Mouse (Mus musculus) kidney, postnatal 10 days (tissue): ENCODE measurements at regions not wholly inside any gene's neighbourhood (a gene's known extent, or its start where the extent isn't known, plus 50 kb on each side); places are given as distances from the start of the nearest gene placed in this dataset.

ENCODE experiments used
- DNase-seq: peaks from one replicate; pipeline ENCODE4 v3.0.0; 2021; ENCODE audit warnings: mixed read lengths

DNA sequence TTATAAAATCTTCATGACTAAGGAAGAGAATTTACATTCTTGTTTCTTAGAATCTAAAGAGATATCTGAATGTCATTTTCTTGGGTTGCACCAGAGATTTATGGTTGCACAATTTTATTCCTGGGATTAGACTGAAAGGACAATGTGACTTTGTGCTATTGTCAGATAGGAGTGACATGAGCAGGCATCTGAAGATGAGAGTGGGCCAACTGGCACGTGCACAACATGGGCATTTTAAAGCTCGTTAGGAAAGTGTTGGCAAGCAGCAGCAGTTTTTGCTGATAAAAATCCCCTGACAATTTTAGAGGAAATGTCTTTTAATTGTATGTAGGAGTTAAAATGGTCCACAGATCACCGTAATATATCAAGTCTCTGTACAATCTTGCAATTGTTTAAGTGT, 178.9 kb upstream of the Tecrl start:
- no peak for DNase-seq

DNA sequence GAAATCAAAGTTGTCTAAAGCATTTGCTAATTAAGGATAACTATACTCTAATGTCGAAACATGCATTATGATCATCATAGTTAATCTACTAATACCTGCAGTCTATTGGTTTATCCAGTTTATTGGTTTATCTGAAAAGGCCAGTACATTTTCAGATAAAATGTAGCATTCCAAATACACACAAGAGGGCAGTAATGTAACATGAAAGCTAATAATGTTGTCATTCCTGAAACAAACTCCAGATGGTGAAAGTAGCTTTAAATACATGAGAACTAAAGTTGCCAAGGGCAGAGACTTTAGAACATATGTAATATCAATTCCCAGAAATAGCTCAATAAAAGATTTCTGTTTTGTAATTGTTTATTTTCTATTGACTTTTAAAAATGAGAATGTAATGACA, 163.7 kb upstream of the Tecrl start:
- DNase-seq, result no peak

DNA sequence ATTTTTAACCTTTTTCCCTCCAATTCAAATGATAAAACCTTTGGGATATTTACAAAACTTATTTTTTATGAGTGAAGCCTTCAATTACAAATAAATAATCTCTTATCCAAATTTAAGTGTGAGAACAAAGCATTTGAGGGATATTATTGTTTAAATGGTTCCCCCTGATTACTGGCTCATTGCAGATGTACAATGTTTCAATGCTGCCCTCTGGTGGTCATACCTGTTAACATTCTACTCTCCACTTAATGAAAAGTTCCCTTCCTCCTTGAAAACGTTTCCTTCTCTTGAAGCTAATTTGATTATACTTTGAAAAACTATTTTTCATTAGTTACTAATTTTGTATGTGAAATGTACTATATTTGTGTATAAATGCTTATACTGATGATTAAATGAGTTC, 129.1 kb upstream of the Tecrl start:
- DNase-seq, result peak; percentile 23

DNA sequence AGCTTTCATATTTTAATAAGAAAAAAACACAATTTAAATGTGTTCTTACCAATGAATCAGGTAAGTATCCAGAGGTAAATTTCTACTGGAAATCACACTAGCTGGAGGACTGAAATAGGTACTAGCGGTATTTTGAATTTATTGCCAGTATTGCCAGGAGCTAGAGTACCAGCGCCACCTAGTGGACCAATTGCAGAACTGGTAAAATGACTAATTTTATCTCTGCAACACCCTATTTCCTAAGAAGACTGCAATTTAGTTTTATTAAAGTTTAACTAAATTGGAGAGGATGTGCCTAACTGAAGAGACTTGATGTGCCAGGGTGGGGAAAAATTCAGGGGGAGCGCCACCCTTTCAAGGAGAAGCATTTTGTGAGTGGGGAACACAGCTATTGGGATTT, 85.3 kb upstream of the Tecrl start:
- DNase-seq, result peak; percentile 38

GRCm38 (mm10) chr5:83436510-83436909, 81.5 kb upstream of the Tecrl start:
- no peak for DNase-seq

DNA sequence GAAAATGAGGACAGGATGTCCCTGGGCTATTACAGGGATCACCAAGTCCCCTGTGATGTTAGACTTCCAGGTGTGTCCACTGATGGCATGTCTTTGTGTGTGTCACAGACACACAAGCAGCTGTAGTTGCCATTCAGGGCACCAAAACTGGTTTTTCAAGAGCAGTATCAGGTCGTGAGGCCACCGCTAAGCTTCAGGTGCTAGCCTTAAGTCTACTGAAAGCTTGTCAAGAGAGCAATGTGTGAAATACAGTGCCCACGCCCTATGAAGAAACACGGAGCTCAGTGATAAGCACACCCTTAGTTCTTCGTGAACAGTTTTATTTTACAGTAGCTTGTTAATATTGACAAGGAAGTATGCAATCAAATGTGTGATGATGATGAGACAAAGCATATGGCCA, 66.7 kb upstream of the Tecrl start:
- no peak for DNase-seq

DNA sequence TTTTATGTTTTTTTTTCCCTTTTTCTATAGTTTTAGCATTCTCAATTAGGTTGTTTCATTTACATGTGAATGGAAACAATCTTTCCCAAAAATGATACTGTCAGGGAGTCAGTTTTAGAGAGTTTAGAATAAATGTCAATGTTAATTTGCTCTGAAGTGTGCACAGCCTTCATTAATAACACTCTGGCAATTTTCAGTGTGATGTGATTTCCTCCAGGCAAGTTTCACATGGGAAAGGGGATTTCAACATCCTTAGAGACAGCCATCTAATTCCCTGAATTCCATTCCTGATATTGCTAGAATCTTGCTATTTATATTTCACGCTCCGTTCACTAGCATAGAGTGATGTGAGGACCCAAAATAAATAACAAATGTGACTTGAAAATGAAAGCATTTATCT, 55.2 kb upstream of the Tecrl start:
- no peak for DNase-seq

- no peak for DNase-seq
Measured at GRCm38 (mm10) chr5:83405266-83405954, 50.4 kb upstream of the Tecrl start.
